Mouse (Mus musculus) liver, adult (tissue): ENCODE measurements around the gene Rnf149.

Experiments
- GATA4 ChIP-seq: IDR thresholded peaks from 2 replicates; pipeline ENCODE4 v1.6.1; 2014; ENCODE audit warnings: mild to moderate bottlenecking, low read length; ENCODE audit not compliant: insufficient replicate concordance

The Rnf149 gene

DNA sequence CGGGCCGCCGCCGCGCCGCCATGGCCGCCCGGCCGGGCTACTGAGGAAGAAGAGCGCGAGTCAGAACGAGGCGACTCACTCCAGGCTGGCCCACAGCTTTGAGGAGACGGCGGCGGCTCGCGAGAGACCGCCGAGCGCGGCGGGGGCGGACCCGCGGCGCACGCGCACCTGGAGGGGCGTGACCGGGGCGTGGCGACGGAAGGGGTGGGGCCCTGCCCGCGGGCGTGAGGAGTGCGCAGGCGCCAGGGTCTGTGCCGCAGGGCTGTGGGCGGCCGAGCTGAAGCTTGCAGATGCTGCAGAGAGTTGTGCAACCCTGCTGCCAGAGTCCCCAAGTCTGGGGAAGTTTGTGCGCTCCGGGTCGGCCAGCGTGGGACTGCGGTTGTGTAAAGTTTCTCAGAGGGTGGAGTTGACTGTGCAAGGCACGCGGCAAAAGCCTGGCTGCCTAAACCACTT is at the start of gene Rnf149:
Gene Rnf149, minus strand, starts transcription at position 153 of the 453 bp plus-strand sequence.
- no peak for TF ChIP-seq GATA4

DNA sequence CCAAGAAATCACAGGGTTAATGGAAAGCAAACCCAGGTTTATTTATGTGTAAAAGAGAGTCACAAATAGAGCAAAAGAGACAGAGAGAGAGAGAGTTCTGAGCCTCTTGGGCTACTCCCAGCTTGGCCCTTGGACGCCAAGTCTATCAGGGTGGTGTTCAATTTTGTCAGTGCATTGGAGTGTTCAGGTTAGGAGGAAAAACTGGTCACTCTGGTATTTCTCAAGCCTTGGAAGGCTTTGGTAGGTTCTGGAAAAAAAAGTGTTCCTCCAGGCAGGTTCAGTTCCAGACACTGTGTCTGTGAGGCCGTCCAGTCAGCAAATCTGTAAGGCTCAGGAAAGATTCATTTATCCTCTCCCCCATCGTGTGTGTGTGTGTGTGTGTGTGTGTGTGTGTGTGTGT is 48.3 kb upstream of the Rnf149 start:
- no peak for TF ChIP-seq GATA4

DNA sequence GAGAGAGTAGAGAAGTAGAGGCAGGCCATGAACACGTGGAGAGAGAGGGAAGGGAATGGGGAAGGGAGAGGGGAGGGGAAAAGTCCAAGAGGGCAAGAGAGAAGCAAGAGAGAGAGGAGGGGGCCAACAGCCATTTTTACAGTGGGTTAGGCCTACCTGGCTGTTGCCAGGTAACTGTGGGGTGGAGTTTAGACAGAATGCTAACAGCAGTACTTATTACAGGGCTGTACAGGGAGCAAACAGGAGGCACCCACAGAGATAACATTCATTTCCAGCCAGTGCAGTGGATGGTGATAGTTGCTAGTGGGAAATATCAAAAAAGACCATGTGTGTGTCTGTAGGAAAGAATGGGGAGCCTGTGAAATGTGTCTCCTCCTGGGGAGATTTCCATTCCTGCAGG is 46.5 kb upstream of the Rnf149 start:
- TF ChIP-seq GATA4: no peak

DNA sequence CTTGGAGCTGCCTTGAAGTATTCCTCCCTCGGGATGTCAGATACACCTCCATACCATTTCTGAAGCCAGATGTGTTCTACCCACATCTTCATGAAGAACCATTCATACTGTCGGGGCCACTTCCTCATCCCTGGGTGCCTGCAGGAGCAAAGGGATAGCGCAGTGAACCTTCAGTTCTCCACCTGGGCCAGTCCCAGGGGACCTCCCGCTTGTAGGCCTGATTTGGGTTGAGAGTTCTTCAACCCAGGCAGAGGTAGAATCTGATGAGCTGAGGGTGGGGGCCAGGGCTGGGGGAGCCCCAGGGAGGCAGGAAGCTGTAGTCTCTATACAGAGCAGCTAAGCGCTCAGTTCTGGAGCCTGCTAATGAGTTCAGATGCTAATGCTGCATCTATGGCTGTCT is 45.9 kb upstream of the Rnf149 start:
- no peak for TF ChIP-seq GATA4

DNA sequence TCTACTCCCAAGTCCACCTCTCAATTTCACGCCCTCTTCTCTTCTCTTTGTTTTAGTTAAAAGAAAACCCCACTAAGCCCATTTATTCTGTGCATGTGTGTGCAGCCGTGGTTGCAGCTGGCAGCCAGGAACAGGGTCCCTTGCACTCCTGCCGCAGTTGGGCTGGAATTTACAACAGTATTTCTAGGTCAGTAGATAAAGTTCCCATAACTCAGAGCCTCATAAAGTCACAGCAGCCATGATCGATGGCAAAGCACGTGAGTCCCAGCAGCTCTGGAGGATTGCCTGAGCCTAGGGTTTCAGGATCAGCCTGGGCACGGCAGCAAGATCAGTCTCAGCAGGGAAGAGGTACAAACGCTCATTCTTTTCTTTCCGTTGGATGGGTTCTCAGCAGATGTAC is 41.3 kb upstream of the Rnf149 start:
- no peak for TF ChIP-seq GATA4

DNA sequence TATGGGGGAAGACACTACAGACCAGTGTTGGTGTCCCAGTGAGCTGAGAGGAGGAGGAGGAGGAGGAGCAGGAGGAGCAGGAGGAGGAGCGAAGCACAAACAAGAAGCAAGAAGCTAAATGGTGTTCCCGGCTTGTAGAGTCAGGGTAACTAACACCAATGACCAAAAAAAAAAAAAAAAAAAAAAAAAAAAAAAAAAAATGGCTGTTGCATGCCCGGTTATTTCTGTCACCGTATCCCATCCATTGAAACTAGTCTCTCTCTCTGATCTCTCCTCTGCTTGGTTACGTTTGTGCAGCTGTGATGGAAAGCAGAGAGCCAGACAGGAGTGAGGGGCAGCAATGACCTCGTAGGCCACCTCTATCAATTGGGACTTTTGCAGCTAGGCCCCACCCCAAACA is 38.3 kb upstream of the Rnf149 start:
- TF ChIP-seq GATA4: no peak

DNA sequence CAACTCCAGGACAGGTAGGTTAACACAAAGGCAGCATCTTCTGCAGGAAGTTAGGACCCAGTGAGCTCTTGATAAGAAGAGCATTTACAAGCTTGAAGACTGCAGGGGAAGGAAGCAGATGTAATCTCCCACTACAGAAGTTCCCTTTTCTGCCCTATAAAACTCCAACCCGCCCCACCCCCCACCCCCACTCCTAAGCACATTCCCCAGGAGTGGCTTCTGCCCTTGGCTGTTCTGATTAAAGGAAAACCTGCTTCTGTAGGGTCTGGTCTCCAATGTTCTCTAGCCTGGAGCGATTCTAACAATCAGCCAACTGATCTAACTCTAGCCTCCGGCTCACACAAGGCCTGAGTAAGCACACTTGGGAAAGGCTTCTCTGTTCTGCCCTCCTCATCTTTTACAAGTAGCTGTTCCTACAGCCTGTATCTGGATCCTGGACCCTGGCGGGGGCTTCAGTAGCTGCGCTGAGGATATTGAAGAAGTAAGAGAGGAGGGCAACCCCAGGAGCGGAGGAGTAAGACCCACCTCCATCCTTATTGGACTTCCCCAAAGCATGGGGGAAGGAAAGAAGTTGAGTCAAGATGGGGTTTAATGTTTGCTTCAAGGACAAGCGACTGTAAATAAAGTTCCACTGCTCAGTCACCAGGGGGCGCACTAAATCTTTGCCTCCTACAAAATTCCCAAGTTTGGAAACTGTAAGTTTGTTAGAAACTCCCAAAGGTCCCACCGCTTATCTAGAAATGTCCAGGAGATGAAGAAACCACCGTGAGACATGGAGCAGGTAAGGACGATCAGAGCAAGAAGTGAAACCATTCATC is 37.5 kb upstream of the Rnf149 start:
- no peak for TF ChIP-seq GATA4

DNA sequence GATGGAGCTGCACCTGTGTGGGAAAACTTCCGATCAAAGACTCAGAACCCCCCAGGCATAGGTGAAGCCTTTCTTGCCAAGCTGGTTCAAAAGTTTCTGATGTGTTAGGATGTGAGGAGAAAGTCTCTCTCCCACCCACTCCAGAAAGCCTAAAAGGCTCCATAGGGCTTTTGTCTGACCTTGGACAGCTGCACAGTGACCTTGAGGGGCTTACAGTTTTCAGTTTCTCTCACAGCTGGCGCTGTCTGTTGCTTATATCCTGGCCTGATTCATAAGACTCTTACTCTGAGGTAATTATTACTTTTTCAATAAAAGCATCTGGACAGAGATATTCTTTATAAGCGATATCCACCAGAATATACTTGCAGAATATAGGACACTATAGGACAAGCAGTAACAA is 35.9 kb upstream of the Rnf149 start:
- TF ChIP-seq GATA4: no peak

DNA sequence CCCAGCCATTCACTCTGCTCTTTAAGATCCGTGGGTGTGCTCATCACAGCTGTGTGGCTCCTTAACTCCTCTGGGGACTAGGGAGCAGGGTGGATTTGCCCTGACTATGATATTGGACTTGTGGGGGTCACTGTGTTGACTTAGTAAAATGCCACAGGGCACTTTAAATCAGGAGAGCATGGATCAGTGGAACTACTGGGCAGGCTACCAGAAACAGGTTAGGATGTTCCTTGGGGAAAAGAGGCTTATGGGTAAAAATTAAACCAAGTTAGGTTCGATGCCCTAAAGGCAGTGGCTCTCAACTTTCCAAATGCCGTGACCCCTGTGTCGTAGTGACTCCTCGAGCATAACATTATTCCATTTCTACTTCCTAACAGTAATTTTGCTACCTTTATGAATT is 35.3 kb upstream of the Rnf149 start:
- TF ChIP-seq GATA4: no peak

DNA sequence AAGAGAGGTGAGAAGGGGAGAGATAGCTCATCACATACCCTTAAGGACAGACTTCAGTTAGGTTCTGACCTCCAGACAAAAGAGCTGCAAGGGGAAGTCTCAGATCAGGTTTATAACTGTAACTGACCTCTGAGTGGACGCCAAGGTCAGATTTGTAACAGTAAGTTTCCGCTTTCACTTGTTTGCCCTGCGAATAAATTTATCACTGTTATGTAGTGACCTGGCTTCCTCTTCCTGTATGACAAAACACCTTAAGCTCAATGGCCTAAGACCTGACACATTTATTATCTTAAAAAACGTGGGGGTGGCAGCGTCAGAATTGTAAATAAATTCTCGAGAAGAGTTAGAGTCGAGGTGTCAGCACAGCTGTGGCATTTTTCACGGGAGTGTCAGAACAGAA is 31.3 kb upstream of the Rnf149 start:
- TF ChIP-seq GATA4: no peak

DNA sequence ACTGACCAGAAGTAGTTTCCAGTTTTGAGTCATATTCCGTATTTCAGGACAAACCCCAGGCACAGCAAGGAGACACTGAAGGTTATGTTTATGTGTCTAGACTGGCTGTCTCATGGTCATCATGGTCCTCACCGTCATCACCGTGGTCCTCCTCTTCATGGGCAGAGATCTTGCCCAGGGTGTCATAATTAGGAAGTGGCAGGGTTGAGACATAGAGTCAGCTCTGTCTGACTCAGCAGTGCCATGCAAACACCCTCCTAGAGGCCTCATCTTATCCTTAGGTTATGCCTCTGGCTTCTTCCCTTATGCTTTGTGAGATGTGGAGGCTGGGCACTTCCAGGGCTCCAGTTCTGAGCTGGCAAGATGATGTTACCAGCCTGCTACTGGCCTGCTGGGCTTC is 25.3 kb upstream of the Rnf149 start:
- TF ChIP-seq GATA4: no peak

DNA sequence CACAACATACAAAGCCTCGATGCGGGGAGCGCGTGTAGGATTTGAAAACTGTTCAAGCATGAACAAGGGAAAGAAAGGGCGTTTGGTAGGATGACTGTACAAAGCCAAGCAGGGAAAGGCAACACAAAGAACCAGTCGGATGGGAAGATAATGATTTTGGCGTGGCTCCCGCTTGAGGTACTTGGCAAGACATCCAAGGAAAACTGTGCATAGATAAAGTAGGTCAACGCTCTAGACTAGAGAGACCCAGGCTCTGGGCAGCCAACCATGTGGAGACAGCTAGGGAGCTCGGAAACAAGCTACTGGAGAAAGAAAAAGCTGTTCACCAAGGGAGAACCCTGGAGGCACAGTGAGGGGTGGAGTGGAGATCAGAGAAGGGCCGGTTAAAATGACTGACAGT is 21.5 kb upstream of the Rnf149 start:
- no peak for TF ChIP-seq GATA4

DNA sequence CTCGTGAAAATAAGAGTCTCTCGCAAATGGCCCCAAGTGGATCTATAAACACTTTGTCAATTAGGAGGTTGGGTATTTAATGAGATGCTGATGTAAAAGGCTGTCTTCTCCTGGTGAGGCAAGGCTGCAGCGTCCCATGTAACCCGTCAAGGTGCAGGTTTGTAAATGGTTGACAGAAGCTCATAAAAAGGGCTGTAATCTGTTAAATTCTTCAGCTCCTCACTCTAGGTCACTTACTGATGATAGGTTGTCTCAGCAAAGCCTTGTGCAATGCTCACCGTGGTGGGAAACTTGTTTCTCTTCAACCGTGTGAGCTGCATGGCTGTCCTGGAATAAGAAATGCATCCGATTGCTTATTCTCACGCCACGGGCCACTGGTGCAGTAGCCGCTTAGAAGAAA is 16.6 kb upstream of the Rnf149 start:
- no peak for TF ChIP-seq GATA4

DNA sequence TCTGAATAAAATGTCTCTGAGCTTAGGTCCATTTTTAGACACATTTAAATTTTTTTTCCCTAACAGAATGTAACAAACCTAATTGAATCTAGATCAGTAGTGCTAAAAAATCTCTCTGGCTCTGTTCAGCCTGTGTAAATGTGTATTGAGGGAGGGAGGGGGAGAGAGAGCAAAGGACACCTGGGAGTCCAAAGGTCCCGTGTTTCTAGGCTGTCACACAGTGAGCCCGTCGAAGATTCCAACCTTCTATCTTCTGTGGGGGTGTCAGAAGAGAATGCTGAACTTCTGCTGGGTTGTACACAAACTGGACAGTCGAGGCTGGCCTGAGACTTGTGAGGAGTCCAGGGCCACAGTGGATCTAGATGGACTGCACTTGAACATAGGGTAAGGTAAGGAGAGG is 14.9 kb upstream of the Rnf149 start:
- TF ChIP-seq GATA4: no peak

DNA sequence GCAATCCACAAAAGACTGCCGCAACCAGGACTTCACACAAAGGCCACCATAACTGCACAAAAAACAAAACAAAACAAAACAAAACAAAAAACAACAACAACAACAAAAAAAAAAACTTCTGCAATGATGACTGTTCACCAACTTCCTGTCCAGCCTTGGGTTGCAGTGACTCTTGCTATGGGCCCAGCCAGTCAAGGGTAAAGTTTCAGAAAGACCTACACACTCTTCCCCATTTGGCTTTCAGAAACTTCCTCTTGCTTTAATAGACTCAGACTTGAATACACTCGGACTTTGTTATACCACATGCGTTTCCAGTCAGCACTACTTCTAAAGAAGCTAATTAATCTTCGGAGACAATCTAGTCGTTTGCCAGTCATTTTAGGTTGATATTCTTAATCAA is 13.0 kb upstream of the Rnf149 start:
- no peak for TF ChIP-seq GATA4

DNA sequence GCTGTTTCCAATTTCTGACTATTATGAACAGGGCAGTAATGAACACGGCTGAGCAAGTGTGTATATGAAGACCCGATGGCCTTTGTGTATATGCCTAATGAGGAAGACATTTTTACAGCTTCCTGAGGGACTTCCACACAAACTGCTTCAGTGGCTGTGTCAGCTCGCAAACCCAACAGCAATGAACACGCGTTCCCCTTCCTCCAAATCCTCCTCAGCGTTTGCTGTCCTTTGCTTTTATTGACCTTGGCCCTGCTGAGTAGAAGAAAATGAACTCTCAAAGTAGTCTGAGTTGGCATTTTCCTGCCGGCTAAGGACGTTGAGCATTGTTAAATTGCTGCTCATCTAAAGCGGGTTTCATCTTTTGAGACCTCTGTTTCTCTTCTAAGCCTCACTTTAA is 8.2 kb upstream of the Rnf149 start:
- no peak for TF ChIP-seq GATA4

DNA sequence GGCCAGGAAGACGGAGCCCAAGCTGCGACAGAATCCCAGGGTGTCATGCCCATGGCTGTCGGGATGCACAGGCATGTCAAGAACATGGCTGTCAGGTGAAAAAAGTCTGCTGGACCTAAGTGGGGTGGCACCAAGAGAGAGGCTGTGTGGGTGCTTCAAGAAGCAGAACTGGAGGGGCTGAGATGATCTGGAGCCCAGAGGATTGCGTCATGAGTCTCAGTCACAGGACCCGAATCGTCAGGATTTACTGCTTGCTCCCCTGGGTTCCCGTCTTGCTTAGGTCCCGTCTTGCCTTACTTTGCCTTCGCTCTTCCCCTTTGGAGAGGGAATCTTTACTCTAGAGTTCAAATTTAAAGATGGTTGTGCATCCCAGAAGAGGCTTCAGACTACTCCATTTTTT is 6.0 kb upstream of the Rnf149 start:
- no peak for TF ChIP-seq GATA4
